Mouse (Mus musculus): ENCODE data around the gene Smr2.
"Not testable (repeated sequence)": the region's sequence is repeated elsewhere in the genome, so short reads cannot be mapped to it uniquely, and the experiment has no call there.

Gene Smr2

GRCm38 (mm10) chr5:88086256-88086655 is at the start of gene Smr2:
Smr2 (plus strand) TSS chr5:88086556.
- not testable (repeated sequence) for ATAC-seq (ENCODE audit: insufficient number of reproducible peaks, low FRiP score, low TSS enrichment)

GRCm38 (mm10) chr5:88111430-88111829 is 25.1 kb downstream of the Smr2 start, which contains the start of gene Gm11116:
Gm11116 (minus strand) TSS chr5:88111530.
- ATAC-seq (ENCODE audit: insufficient number of reproducible peaks, low FRiP score, low TSS enrichment): no peak

- ATAC-seq (ENCODE audit: insufficient number of reproducible peaks, low FRiP score, low TSS enrichment): no peak
Measured at GRCm38 (mm10) chr5:88153999-88154398, 67.6 kb downstream of the Smr2 start, which contains the start of gene Gm11115. Gm11115 (minus strand) TSS chr5:88154099.

Data from cerebellum, adult (tissue).